Mouse (Mus musculus) erythroblast, embryonic 14.5 days (primary cell): ENCODE data around the gene Pla2g3. TPM values are rescaled to one million over a fixed set of nuclear protein-coding genes. Genes with fewer than 3 reads are reported as not detected.

Source experiments
- H3K27me3 ChIP-seq: 2 replicates; pipeline ENCODE4 v1.6.1; 2012; ENCODE audit warnings: inconsistent platforms; ENCODE audit not compliant: control insufficient read depth
- H3K36me3 ChIP-seq: 2 replicates; pipeline ENCODE4 v1.6.1; 2012; ENCODE audit warnings: mild to moderate bottlenecking, inconsistent platforms; ENCODE audit not compliant: control insufficient read depth
- H3K4me1 ChIP-seq: 2 replicates; pipeline ENCODE4 v1.6.1; 2012; ENCODE audit warnings: inconsistent platforms; ENCODE audit not compliant: control insufficient read depth
- H3K4me3 ChIP-seq: replicated peaks from 2 replicates; pipeline ENCODE3; 2012; ENCODE audit warnings: moderate library complexity, mild to moderate bottlenecking, inconsistent platforms
- H3K9me3 ChIP-seq: 2 replicates; pipeline ENCODE4 v1.6.1; 2012; ENCODE audit warnings: low read length, inconsistent platforms, mixed read lengths; ENCODE audit not compliant: control insufficient read depth
- GATA1 ChIP-seq: IDR thresholded peaks from 2 replicates; pipeline ENCODE4 v1.6.1; 2012; ENCODE audit warnings: low read length, inconsistent platforms, mixed read lengths
- TAL1 ChIP-seq: IDR thresholded peaks from 3 replicates; pipeline ENCODE4 v1.6.1; 2012; ENCODE audit warnings: low read length, inconsistent platforms, mixed read lengths
- polyA plus RNA-seq: library from polyadenylated mRNA; stranded (reverse); fragments of >175 nt; gene quantifications from 2 replicates; pipeline ENCODE4 v1.2.3, GENCODE M21; 2012

Pla2g3 gene
- polyA plus RNA-seq, 1 experiment = not detected

DNA sequence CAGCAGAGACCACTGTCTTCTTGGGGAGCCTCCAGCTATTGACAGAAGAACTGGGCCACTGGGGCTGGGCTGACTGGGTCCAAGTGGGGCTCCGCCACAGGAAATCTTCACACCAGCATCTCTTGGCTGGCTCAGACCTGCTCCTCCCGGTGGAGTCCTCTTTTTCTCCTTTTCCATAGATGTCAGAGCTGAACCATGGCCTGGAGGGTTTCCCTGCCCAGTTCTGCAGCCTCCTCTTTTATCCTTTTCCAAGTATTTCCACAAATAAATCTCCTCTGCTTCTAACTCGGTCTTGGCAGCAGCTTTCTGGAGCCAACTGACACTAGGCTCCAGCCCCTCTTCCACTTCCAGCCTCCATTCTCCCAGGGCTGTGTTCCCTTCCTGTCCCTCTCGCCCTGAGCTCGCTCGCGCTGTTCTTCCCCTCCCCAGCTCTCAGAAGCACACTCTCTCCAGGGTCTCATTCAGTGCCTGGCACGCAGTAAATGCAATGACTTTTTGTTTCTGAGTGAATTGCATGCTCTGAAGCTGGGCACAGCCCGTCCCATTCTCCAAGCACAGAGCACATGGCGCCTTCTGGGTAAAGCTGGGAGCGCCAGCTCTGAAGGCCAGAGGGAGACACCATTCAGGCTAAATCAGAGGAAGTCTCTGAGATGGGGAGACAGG is 4.0 kb upstream of the Pla2g3 start:
- Histone ChIP-seq H3K4me3 (no peak overlapping the region), H3K36me3 (no peaks in the 10 kb centered on the region), H3K27me3 (no peaks in the 10 kb centered on the region), H3K4me1 (peaks cover under 1% of the 10 kb centered on the region; the same call in 1 of the 2 replicates), H3K9me3 (no peaks in the 10 kb centered on the region)
- TF ChIP-seq GATA1 = no peak
- TF ChIP-seq TAL1 = no peak

DNA sequence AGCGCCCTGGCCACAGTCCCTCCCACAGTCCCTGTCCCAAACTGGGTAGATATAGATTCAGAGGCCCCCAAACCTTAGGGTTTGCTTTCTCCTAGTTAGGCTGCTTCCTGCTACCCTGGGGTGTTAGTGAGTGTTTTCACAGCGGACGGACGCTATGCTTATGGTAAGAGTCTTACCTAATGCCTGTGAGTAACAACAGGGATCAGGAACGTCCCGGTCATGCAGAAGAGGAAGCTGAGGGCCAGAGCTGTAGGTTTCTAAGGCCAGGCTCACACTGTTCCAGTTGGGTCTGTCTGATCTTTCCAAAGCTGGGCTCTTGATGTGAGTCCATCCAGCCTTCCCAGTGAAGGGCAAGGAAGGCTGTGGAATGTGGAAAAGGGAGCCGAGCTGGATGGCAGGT is 1.7 kb upstream of the Pla2g3 start:
- TF ChIP-seq GATA1 = no peak
- TF ChIP-seq TAL1 = no peak
- Histone ChIP-seq H3K27me3 (no peaks in the 10 kb centered on the region), H3K4me3 (no peak overlapping the region), H3K36me3 (no peaks in the 10 kb centered on the region), H3K4me1 (peaks cover 2% of the 10 kb centered on the region), H3K9me3 (no peaks in the 10 kb centered on the region)

DNA sequence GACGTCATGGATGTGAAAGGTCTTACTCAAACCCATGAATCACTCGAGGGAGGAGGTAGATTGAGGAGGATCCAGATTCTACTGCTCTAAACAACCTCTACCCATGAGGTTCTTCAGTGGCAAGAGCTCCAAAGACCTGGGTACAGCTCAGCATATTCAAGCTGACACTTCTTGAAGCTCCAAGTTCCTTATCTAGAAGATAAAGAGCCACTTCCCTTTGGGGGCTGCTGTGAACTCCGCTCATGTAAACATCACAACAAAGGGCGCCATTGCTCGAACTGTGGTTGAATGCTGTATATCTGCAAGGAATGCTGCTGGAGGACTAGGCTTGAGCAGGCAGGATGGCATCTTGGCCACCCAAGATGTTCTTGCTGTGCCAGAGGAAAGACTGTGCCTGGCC is 952 bp downstream of the Pla2g3 start:
- Histone ChIP-seq H3K4me1 (peaks cover 2% of the 10 kb centered on the region), H3K4me3 (no peak overlapping the region), H3K36me3 (no peaks in the 10 kb centered on the region), H3K9me3 (no peaks in the 10 kb centered on the region), H3K27me3 (no peaks in the 10 kb centered on the region)
- TF ChIP-seq TAL1 = no peak
- TF ChIP-seq GATA1 = no peak

DNA sequence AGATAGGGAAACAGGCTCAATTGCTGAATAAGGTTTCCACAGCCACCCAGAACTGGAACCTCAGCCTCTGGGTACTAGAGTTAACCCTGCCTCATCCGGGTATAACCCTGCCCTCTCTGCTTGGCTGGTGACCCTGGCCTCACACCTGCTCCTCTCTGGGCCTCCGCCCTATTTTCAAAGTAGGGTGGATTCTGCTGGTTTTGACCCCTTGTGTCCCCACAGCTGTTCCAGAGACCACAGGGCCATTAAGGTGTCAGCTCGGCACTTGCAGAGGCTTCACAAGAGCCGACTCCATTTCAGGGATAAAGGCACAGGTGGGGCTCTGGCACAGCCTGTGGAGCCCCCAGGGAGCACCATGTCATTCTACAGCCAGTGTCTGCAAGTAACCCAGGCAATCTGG is 4.7 kb downstream of the Pla2g3 start:
- no peaks in the 10 kb centered on the region for H3K27me3 ChIP-seq
- peaks cover 2% of the 10 kb centered on the region for H3K4me1 ChIP-seq
- H3K9me3 ChIP-seq = no peaks in the 10 kb centered on the region
- no peaks in the 10 kb centered on the region for H3K36me3 ChIP-seq
- no peak overlapping the region for H3K4me3 ChIP-seq
- TF ChIP-seq GATA1 = no peak
- TF ChIP-seq TAL1 = no peak

DNA sequence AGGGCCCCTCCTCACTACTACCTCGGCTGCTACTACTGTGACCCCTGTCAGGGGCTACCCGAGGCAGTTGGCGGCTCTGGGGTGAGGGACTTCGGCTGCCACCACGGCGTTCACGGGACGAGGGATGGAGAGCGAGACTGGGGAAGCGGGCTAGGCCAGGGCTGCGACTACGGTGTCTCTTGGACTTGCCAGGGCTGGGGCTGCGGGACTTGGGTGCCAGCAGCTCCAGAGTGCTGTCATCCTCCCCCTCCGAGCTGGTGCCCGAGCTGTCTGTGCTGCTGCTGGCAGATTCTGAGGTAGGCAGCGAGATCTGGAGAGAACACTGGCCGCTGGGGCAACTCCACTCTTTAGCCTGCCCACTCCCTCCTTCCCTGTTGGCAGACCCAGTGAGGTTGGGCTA is 6.8 kb downstream of the Pla2g3 start:
- Histone ChIP-seq H3K4me1 (no peaks in the 10 kb centered on the region), H3K9me3 (no peaks in the 10 kb centered on the region), H3K36me3 (no peaks in the 10 kb centered on the region), H3K27me3 (no peaks in the 10 kb centered on the region), H3K4me3 (no peak overlapping the region)
- no peak for TF ChIP-seq TAL1
- no peak for TF ChIP-seq GATA1

DNA sequence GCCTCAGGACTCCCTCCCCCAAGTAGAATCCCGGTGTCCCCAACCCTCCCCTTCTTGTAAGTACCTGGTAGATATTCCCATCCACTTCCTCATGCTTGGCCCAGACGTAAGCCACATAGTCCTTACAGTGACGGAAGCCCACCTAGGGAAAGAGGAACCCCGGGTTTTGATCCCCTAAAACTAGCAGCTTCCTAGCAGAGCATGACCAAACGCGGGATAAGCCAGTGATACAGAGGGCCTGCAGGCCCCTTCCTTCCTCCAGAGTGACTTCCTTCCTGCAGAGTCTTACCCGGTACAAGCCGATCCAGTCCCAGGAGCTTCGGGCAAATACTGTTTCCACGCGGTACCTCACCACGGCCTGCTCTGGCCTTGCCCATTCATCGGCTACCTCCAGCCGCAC is 7.4 kb downstream of the Pla2g3 start:
- H3K4me3 ChIP-seq = no peak overlapping the region
- no peaks in the 10 kb centered on the region for H3K4me1 ChIP-seq
- H3K36me3 ChIP-seq = no peaks in the 10 kb centered on the region
- no peak for TF ChIP-seq TAL1
- TF ChIP-seq GATA1 = no peak
- H3K9me3 ChIP-seq = no peaks in the 10 kb centered on the region
- no peaks in the 10 kb centered on the region for H3K27me3 ChIP-seq

DNA sequence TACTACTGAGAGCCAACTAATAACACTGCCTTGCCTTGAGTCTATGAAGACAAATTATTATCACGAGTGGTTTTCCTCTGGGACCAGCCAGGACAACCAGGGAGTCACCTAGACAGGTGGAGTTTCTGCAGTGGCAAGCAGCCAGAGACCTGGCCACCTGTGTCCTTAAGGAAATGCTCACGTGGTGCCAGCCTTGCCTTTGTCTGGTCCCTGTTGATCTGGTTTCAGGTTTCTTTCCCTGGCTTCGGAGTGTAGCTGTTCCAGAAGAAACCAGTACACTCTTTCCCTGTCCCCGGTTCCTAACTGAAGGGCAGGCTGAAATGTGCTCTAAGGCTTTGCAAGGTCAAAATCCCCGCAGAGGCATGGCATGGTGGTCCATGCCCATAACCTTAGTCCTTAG is 8.7 kb downstream of the Pla2g3 start:
- no peaks in the 10 kb centered on the region for H3K9me3 ChIP-seq
- no peaks in the 10 kb centered on the region for H3K4me1 ChIP-seq
- no peak overlapping the region for H3K4me3 ChIP-seq
- TF ChIP-seq TAL1 (no peak), GATA1 (no peak)
- no peaks in the 10 kb centered on the region for H3K36me3 ChIP-seq
- no peaks in the 10 kb centered on the region for H3K27me3 ChIP-seq

DNA sequence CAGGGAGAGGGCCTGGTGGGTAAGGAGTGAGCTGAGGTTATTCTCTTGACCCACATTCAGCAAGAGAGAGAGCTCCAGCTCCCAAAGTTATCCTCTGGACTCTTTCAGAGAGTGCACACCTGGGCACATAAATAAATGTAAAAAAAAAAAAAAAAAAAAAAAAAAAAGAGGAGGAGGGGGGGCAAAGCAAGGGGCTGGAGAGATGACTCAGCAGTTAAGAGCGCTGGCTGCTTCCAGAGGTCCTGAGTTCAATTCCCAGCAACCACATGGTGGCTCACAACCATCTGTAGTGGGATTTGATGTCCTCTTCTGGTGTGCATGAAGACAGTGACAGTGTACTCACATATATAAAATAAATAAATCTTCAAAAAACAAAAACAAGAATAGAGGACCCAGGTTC is 9.2 kb downstream of the Pla2g3 start:
- Histone ChIP-seq H3K4me3 (no peak overlapping the region), H3K4me1 (no peaks in the 10 kb centered on the region), H3K36me3 (no peaks in the 10 kb centered on the region), H3K27me3 (no peaks in the 10 kb centered on the region), H3K9me3 (no peaks in the 10 kb centered on the region)
- no peak for TF ChIP-seq GATA1
- no peak; the same call in 2 of the 3 replicates for TF ChIP-seq TAL1

DNA sequence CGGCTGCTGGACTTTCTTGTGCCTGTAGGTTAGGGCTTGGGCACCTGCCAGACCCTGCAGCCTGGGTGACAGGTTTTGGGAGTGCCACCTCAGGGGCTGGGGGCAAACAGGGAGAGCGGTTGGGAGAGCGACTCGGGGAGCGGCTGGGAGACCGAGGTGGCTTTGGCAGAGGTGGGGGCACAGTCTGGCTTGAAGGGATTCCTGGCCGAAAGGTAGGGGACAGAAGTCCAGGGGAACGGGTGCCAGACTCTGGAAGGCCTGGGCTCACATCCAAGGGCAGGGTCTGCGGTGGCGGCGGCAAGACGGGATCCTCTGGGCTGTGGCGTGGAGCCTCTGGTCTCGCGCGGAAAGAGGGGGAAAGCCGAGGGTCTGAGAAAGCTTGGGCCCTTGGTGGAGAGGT is 14.0 kb downstream of the Pla2g3 start:
- H3K27me3 ChIP-seq = no peaks in the 10 kb centered on the region; the same call in 1 of the 2 replicates
- H3K36me3 ChIP-seq = no peaks in the 10 kb centered on the region
- no peak for TF ChIP-seq TAL1
- no peak for TF ChIP-seq GATA1
- H3K4me3 ChIP-seq = no peak overlapping the region
- H3K9me3 ChIP-seq = no peaks in the 10 kb centered on the region
- no peaks in the 10 kb centered on the region for H3K4me1 ChIP-seq

DNA sequence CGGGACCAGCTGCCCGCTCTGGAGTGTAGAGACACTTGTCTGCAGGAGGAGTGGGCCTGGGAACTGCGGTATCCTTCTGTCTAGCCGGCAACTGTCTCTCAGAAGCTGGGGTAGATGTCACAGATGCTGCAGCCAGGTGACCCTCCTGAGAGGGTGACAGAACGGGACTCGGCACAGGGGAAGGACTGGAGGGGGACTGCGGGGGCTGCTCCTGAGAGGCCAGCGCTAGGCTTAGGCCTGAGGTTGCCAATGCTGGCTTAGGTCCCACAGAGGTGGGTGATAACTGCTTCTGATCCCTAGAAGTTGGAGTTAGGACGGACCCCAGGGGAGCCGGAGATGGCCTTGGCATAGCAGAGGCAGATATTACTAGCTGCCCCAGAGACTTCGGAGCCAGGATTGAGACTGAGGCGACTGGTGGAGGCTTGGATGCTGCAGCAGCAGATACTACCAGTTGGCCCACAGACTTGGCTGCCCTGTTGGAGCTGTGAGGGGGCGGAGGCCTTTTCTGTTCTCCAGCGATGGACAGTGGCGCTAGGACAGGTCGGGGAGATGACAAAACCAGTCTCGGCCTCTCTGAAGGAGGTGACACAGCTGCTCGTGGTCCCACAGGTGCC is 14.5 kb downstream of the Pla2g3 start:
- no peaks in the 10 kb centered on the region; the same call in 1 of the 2 replicates for H3K27me3 ChIP-seq
- no peak for TF ChIP-seq GATA1
- H3K4me3 ChIP-seq = no peak overlapping the region
- no peaks in the 10 kb centered on the region for H3K9me3 ChIP-seq
- no peaks in the 10 kb centered on the region for H3K4me1 ChIP-seq
- H3K36me3 ChIP-seq = no peaks in the 10 kb centered on the region
